Mouse (Mus musculus) liver, embryonic 14.5 days (tissue): Measurements from ENCODE around the gene Rtp1.

Source experiments
- CTCF ChIP-seq: IDR thresholded peaks from 2 replicates; pipeline ENCODE4 v1.5.1; 2016; ENCODE audit warnings: antibody characterized with exemption, low read depth, control low read depth
- EP300 ChIP-seq: IDR thresholded peaks from 2 replicates; pipeline ENCODE4 v1.6.1; 2016; ENCODE audit warnings: antibody characterized with exemption, low read depth

DNA sequence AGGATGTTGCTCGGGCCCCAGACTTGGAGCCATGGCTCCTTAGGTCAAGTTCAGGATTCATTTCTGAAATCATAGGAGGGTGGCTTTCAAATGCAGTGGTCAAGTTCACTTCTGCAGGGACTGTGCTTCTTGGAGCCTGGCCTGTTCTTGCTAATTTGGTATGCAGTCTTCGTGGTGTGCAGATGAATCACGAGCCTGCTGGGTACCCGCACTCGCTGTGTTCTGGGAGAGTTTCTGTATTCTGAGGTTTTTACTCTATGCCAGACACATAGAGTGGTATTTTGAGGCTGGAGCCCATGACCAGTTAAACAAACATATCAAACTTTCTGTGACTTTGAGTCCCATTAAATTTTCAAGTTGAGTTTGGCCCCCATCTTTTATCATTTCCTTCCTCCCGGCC, 25.4 kb downstream of the Rtp1 start:
- no peak for TF ChIP-seq CTCF
- no peak for TF ChIP-seq EP300
